Mouse (Mus musculus) common myeloid progenitor, adult 5-6 weeks (primary cell): ENCODE results near the gene Xkr8. TPM values are rescaled to one million over a fixed set of nuclear protein-coding genes. Genes with fewer than 3 reads are reported as not detected.
A peak's percentile ranks its signal among the peaks of the same experiment; 100 is the strongest.
"Not testable (repeated sequence)": the region's sequence is repeated elsewhere in the genome, so short reads cannot be mapped to it uniquely, and the experiment has no call there.

Source experiments
- ATAC-seq: replicated peaks from 2 replicates; pipeline ENCODE4 v1.8.0; 2016; ENCODE audit warnings: low read depth, mild to moderate bottlenecking, moderate TSS enrichment, inconsistent platforms; ENCODE audit not compliant: poor library complexity, severe bottlenecking
- total RNA-seq: library from RNA; stranded (forward); fragments of 200-1000, 187-1606 nt; gene quantifications from 2 replicates; pipeline ENCODE4 v1.2.3, GENCODE M21; 2017

The Xkr8 gene
- total RNA-seq, 1 experiment from 2014 or later, result 2.6 TPM

DNA sequence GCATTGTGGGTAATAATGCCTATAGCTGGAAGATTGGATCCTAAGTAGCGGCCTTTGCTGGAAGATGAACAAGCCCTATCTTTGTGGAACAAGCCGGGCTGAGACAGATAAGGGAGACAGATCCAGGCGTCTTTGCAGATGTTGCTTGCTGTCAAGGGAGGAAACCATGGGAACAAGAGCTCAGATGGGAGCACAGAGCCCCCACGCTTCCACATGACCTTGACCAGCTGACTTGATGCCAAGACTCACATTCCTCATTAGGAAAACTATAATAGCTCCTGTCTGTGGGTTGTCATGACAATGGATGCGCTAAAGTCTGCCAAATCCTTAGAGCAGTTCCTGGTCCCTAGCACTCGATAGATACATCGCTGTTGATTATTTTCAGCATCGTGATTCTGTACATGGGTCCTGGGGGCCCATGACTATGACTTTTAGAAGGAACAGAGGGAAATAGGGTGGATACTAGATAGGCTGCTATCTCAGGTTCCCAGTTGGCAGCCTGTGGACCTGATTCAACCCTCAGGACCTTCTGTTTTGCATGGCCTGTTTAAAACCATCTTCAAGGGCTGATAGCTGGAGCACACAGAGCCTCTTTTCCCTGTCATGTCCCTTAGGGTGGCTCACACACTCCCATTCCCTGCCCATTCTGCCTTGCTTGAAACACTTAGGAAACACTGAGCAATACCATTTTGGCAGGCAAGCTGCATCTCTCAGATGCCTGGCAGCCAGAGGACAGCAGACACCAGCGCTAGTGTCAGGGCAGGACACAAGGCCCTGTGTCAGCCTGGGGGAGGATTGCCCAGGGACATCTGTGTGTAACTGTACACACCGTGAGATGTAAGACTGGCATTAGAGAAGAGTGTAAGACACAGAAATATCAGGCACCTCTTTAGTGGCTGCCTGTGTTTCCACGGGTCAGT, 11.9 kb upstream of the Xkr8 start:
- no peak; the same call in 1 of the 2 replicates for ATAC-seq

DNA sequence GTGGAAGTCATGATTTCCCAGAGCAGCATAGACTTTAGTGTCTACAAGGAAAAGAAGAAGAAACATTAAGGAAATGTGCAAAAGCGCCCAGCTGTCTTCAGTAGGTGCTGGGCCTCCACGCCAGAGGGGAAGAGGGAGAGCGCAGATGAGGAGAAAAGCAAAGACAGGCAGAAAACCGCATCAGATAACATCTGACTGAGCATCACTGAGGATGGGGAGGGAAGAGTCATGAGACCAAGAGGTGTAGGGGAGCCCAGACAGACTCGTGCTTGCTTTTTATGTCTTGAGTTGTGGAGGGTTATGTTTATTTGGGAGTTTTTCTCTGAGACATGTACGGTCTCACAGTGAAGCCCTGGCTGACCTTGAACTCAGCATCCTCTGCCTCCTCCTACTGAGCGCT, 9.1 kb upstream of the Xkr8 start:
- ATAC-seq, result no peak

DNA sequence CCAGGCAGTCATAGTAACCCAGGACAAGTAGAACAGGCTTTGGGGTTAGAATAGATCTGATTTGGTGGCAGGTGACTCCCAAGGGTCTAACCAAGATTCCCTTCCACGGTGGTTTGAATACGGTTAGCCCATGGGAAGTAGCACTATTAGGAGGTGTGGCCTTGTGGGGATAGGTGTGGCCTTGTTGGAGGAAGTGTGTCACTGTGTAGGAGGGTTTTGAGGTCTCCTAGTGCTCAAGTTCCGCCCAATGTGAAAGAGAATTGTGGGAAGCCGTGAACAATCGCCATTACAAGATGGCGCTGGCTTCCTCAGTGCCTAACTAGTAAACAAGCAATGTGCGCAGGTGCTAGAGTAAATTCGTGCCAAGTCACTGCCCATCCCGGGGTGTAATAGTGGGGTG, 4.8 kb upstream of the Xkr8 start:
- ATAC-seq, result not testable (repeated sequence)

DNA sequence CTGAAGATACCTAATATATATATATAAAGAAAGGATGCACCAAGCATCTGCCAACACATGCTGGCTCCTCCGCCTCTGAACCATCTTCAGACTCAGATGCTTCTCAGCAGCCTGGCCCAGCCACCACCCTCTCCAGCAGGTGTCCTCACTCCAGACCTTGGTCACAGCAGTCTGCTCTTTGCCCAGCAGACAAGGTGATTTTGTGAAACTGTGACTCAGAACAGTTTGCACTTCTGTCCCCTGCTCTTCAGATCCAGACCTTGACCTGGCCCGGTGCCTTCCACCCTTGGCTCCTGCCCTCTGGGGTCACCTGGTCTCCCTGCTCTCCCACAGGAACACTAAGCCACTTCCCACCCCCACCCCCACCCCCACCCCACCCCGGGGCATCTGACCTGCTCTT, 3.5 kb upstream of the Xkr8 start:
- no peak for ATAC-seq

DNA sequence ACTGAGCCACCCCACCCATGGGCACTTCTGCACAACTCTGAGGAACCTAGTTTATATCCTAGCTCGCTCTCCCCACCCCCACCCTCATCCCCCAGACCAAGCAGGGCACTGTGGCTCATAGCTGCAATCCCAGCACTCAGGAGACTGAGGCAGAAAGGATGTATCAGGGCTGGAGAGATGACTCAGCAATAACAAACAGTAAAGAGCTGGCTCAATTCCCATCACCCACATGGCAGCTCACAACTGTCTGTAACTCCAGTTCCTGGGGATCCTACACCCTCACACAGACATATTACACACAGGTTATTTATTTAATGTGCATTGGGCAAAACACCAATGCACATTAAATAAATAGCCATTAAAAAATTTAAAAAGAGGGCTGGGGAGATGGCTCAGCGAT, 3.0 kb upstream of the Xkr8 start:
- no peak for ATAC-seq

DNA sequence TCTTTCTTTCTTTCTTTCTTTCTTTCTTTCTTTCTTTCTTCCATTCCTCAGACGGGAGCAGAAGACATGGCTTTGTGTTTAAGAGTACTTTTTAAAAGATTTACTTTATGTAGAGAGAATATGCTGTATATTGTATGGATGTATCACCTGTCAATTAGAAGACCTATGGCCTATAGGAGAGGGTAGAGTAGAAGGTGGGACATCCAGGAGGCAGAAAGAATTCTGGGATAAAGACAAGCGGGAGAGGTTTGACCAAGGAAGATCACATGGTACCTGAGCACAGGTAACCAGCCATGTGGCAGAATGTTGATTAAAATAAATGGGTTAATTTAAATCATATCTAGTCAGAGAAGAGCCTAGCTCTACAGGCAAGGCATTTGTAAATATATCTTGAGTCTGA, 2.4 kb upstream of the Xkr8 start:
- no peak for ATAC-seq

DNA sequence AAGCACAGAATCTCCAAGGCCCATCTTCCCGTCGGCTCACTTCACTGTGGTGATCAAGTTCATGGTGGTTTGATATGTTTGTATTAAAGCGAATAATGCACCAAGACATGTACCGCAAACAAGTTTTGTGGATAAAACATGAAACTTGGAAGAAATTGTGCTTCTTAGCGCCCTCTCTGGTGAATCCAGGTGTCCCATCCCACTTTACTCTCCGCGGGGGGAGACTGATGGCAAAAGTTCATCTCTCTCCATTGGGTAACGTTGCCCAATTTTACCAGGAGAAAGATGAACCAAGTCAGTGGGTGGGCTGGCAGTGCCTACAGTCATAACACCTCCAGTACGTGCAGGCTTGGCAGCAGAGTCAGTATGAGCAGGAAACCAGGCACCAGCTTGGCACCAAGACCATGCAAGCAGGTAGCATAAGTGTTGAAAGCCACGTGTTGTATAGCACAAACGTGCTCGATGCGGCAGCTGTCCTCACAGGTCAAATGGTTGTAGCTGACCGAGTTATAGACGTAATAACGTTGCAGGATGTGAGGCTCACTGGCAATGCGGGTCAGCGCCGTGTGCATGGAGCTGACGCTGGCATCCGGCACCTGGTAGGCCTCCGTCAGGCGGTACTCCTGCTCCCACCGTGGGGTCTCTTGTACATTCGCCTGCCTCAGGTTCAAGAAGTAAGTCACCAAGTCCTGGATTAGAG, 875 bp upstream of the Xkr8 start:
- no peak for ATAC-seq

DNA sequence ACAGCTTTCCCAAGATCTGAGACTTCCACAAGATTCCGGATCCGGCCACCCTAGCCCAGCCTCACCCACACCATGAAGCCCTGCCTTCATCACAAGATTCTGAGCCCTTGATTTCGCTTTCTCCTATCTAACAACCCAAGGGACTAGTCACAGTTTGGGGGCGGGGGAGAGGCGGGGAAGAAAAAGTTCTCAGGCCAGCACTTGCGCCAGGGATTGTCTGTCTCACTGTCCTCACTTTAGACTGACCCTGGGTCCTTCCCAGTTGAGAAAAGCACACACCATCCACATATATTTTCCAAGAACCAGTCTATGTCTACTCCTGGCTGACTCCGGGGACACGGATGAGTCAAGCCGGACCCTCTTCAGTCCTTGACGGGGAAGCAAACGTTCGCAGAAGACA, 730 bp downstream of the Xkr8 start:
- no peak for ATAC-seq

DNA sequence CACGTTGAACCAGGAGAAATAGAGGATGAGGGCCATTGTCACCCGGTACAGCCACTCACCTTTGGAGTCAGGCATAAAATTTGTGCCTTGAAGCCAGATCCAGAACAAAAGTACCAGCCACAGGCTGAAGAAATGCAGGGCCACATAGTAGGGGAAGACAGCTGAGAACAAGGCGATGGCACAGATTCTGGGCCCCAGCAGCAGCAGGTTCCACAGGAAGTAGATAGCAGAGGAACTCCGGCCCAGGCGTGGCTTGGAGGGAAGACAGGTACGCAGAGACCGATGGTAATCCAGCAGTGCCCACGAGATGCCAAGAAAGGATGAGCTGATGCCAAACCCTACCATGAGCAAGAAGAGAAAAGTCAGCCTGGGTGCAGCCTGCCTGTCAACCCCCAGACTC, 4.1 kb downstream of the Xkr8 start:
- no peak for ATAC-seq

DNA sequence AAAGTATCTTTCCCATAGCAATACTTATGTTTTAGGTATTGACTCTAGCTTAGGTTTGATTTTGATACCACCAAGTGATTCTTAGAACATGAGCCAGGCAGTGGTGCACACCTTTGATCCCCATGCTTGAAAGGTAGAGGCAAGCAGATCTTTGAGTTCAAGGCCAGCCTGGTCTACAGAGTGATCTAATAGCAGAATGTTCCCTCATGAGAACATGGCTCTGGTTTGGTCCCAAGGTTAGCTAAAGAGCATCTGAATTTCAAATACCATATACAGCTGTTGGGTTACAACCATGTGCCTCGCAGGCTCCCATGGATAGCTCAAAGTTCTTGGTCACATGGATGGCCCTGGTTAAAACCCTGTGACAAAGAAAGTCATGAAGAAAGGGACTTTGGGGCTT, 14.1 kb downstream of the Xkr8 start:
- no peak for ATAC-seq

DNA sequence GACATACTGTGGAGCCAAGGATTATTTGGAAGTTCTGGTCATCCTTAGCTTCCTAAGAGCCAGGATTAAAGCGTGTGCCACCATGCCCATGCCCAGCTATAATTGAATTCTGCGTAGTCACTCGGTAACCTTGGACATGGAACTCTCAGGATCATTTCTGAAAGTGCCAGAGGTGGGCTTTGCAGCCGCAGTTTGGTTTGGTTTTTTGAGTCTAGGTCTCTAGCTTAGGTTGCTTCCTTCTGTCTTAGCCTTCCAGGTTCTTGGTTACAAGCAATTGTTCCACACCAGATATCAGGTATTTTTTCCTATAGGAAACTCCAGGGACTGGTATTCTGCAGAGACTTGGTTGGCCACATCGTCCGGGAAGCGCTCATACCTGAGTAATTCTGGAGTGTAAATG, 19.2 kb downstream of the Xkr8 start:
- ATAC-seq, result no peak

DNA sequence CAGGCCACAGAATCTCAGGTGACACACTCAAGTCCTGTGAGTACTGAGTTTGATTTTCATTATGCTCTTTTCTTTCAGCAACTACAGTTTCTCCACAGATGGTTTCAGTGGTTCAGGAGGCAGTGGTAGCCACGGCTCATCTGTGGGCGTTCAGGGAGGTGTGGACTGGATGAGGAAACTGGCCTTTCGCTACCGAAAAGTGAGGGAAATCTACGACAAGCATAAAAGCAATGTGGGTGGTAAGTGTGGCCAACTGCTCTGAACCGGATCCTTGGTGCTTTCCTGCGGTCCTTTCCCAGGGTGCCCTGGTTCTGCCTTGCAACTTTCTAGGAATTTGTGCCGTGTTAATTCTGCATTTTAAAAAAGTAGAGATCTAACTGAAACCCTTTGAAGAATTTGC, 25.5 kb downstream of the Xkr8 start:
- ATAC-seq, result no peak

DNA sequence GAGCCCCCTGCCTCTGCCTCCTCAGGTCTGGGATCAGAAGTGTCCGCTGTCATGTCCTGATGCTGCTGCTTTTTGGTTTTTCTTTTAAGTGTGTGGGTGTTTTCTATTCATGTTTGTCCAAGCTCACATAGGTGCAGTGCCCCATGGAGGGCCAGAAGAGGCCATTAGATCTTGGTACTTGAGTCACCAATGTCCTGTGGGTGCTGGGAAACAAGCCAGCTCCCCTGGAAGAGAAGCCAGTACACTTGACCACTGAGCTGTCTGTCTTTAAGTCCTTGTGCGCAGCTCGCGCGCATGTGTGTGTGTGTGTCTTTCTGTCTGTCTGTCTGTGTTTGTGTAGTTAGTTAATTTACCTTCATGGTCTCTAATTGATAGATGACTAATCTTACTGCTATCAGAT, 30.3 kb downstream of the Xkr8 start:
- ATAC-seq, result no peak

DNA sequence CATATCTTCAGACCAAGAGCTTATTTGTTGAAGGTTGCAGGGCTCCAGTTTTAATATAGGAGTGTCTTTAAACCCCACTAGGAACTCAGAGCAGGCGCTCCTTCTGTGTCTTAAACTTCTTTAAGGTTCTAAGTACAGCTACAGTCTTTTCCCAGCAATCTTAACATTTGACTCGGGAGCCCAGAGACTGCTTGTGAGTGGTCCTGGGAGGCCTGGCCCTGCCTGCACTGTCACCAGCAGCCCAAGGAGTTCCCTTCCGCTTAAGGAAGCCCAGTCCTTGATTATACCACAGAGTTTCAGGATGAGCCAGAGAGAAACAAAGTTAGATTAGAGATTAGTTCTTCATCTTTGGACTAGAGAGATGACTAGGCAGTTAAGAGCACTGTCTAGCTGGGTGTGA, 39.0 kb downstream of the Xkr8 start:
- ATAC-seq, result no peak

DNA sequence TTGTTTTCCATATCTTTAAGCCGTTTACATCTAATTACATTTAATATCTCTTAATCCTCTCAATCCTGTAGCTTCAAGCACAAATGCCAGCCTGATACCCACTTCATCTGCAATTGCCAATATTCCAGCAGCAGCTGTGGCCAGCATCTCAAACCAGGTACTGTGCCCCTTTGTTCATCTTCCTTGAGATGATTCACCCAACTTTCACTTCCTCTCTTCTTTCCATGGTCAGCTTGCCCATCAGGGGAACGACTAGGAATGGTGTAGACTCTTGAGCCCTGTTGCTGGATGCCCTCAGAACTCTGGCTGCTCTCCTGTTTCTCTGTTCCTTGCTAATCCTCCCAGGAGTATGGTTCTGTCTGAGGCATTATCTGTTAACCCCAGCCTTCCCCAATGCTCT, 42.7 kb downstream of the Xkr8 start:
- ATAC-seq, result no peak

DNA sequence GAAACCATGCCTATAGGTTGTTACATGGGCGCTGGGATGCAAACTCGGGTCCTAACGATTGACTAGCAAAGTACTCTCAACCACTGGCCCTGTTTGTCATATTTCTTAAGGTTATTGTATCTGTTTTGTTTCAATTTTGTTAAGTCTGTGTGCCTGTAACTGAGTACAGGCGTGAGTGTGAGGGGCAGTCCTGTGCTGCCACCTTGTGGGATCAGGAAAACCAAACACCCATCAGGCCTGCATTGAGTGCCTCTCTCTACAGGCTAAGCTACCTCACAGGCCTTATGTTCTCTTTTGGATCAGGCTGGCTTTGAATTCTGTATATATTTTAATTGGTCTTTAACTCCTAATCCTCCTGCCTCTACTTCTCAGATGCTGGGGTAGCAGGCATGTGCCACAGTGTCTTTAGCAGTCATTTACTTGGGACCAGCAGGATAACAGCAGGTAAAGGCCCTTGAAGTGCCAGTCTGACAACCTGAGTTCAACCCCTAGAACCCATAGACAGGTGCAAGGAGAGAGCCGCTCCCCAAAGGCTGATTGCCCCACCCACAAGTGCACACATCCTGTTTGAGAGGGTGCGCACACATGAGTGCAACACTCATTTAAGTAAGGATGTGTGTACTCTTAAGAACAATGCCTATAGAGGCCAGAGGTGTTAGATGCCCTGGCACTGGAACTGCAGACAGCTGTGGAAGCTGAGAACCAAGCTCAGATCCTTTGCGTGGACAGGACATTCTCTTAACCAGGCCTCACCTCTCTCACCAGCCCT, 55.4 kb downstream of the Xkr8 start:
- peak; percentile 89 for ATAC-seq

Other genes starting within 250 kb of the Xkr8 start
- 1.6 and 3.2 TPM in 2 replicates for gene Sesn2, start 222.0 kb downstream of the Xkr8 start, total RNA-seq
- 1,728 and 2,046 TPM in 2 replicates for gene Atpif1, start 198.9 kb downstream of the Xkr8 start, total RNA-seq
- 412 and 457 TPM in 2 replicates for gene Dnajc8, start 197.0 kb downstream of the Xkr8 start, total RNA-seq
- gene Ptafr, start 168.5 kb downstream of the Xkr8 start, total RNA-seq, result 2.1 TPM in 2 replicates
- 18.3 and 35.8 TPM in 2 replicates for gene Eya3, start 93.6 kb downstream of the Xkr8 start, total RNA-seq
- gene Smpdl3b, start 24.7 kb upstream of the Xkr8 start, total RNA-seq, result 0.50 TPM in 1 of 2 replicates, not detected in the other
- 52.9 and 63.8 TPM in 2 replicates for gene Rpa2, start 35.8 kb upstream of the Xkr8 start, total RNA-seq
- 9.9 and 12.0 TPM in 2 replicates for gene Themis2, start 63.8 kb upstream of the Xkr8 start, total RNA-seq
- gene Ppp1r8, start 110.6 kb upstream of the Xkr8 start, total RNA-seq, result 61.5 and 77.1 TPM in 2 replicates
- gene Stx12, start 152.0 kb upstream of the Xkr8 start, total RNA-seq, result 35.6 and 40.6 TPM in 2 replicates
- gene Fam76a, start 190.0 kb upstream of the Xkr8 start, total RNA-seq, result 25.2 and 33.5 TPM in 2 replicates
- gene Fgr, start 241.5 kb upstream of the Xkr8 start, total RNA-seq, result 0.53 and 0.96 TPM in 2 replicates